8 mouse cellular contexts compared by ENCODE assay signal in genomic region chr4:134557626-134558249, GRCm38 (mm10). TPM values are rescaled to one million over a fixed set of nuclear protein-coding genes. Genes with fewer than 3 reads are reported as not detected.
A peak's percentile ranks its signal among the peaks of the same experiment; 100 is the strongest.
DNase-seq lines count a peak whose midpoint lies in the region; ATAC-seq and TF ChIP-seq lines count a peak whose summit lies in the region.
"Had no signal": no experiment of that assay in that cellular context is flagged by ENCODE, and none has a peak within 500 bp of the region (broad histone marks: within the 10 kb centered on the region; RNA-seq: fewer than 3 reads in every experiment).

No protein-coding gene starts in this region.

- H3K4me3 ChIP-seq in lung, postnatal 0 days (ENCODE audit: low read depth, low read length) = no peak overlapping the region
- no peak overlapping the region for H3K4me3 ChIP-seq in hindbrain, embryonic 15.5 days
- H3K4me3 ChIP-seq in midbrain, postnatal 0 days (ENCODE audit: low read depth, low read length) = no peak overlapping the region
- H3K4me3 ChIP-seq: heart, embryonic 12.5 days had no signal

- TF ChIP-seq EP300 in lung, postnatal 0 days (IDR thresholded peaks at IDR 0.05) = no peak

- H3K4me1 ChIP-seq in lung, postnatal 0 days (ENCODE audit: insufficient read depth, low read depth, low read length) = no peaks in the 10 kb centered on the region
- H3K4me1 ChIP-seq in hindbrain, embryonic 15.5 days (replicated peaks) = peaks cover 16% of the 10 kb centered on the region
- peaks cover 4% of the 10 kb centered on the region; the same call in 1 of the 2 replicates for H3K4me1 ChIP-seq in midbrain, postnatal 0 days (ENCODE audit: insufficient read depth, low read length)

- DNase-seq in lung, postnatal 0 days (ENCODE audit: low spot score) = peak; percentile 33
- DNase-seq in lung, adult 18-20 months = no peak
- peak; percentile 63 for DNase-seq in midbrain, postnatal 0 days (ENCODE audit: low spot score)
- no peak for DNase-seq in right cerebral cortex, postnatal 36 days (ENCODE audit: low spot score in 2 of 2)

- peak; percentile 17; the same call in 1 of the 2 replicates for TF ChIP-seq CTCF in lung, postnatal 0 days (IDR thresholded peaks at IDR 0.05)
- peak; percentile 27; the same call in 1 of the 2 replicates for TF ChIP-seq CTCF in midbrain, postnatal 0 days (IDR thresholded peaks at IDR 0.05)

- H3K27me3 ChIP-seq in lung, postnatal 0 days (replicated peaks; ENCODE audit: insufficient read depth, low read length) = no peaks in the 10 kb centered on the region
- H3K27me3 ChIP-seq in hindbrain, embryonic 15.5 days = no peaks in the 10 kb centered on the region
- no peaks in the 10 kb centered on the region for H3K27me3 ChIP-seq in midbrain, postnatal 0 days (ENCODE audit: insufficient read depth, low read length)
- H3K27me3 ChIP-seq: heart, embryonic 12.5 days had no signal

- no peak overlapping the region for H3K4me2 ChIP-seq in lung, postnatal 0 days (replicated peaks; ENCODE audit: low read depth, low read length)
- 0 out of 2 replicates have a peak overlapping the region, but pooled peaks have one; percentile 4 for H3K4me2 ChIP-seq in hindbrain, embryonic 15.5 days
- H3K4me2 ChIP-seq in midbrain, postnatal 0 days (ENCODE audit: low read depth, low read length, poor library complexity, severe bottlenecking) = no peak overlapping the region
- H3K4me2 ChIP-seq: heart, embryonic 12.5 days had no signal

- no peak overlapping the region for H3K9ac ChIP-seq in lung, postnatal 0 days (replicated peaks; ENCODE audit: low read depth)
- no peak overlapping the region for H3K9ac ChIP-seq in hindbrain, embryonic 15.5 days
- H3K9ac ChIP-seq in midbrain, postnatal 0 days (replicated peaks; ENCODE audit: low read length, poor library complexity, severe bottlenecking) = no peak overlapping the region

- 19% methylated on average over 15 of the region's 16 CpGs for WGBS in lung, postnatal 0 days
- WGBS in hindbrain, embryonic 15.5 days = 5% methylated on average over 16 of the region's 16 CpGs
- WGBS in midbrain, postnatal 0 days = 2% methylated on average over 15 of the region's 16 CpGs

- no peaks in the 10 kb centered on the region; the same call in 1 of the 2 replicates for H3K36me3 ChIP-seq in lung, postnatal 0 days (ENCODE audit: insufficient read depth, low read length)
- no peaks in the 10 kb centered on the region for H3K36me3 ChIP-seq in hindbrain, embryonic 15.5 days
- no peaks in the 10 kb centered on the region; the same call in 1 of the 2 replicates for H3K36me3 ChIP-seq in midbrain, postnatal 0 days (ENCODE audit: insufficient read depth, low read length)

- no peak overlapping the region for H3K27ac ChIP-seq in lung, postnatal 0 days (ENCODE audit: low read length)
- H3K27ac ChIP-seq in hindbrain, embryonic 15.5 days (replicated peaks) = peak overlapping the region; percentile 53
- peak overlapping the region; percentile 47 for H3K27ac ChIP-seq in midbrain, postnatal 0 days (ENCODE audit: low read depth, low read length)

- ATAC-seq in lung, postnatal 0 days = peak; percentile 41; the same call in 1 of the 2 replicates
- ATAC-seq in common myeloid progenitor, adult 5-6 weeks (replicated peaks; ENCODE audit: low read depth, poor library complexity, severe bottlenecking) = peak; percentile 74
- no peak for ATAC-seq in hindbrain, embryonic 15.5 days (ENCODE audit: low FRiP score, low read depth)
- no peak for ATAC-seq in midbrain, postnatal 0 days (ENCODE audit: low FRiP score)
- no peak for ATAC-seq in CD4-positive, CD25-positive, alpha-beta regulatory T cell, adult 4 months

- no peaks in the 10 kb centered on the region for H3K9me3 ChIP-seq in lung, postnatal 0 days (ENCODE audit: low read length)
- no peaks in the 10 kb centered on the region for H3K9me3 ChIP-seq in hindbrain, embryonic 15.5 days
- H3K9me3 ChIP-seq in midbrain, postnatal 0 days (ENCODE audit: low read length) = no peaks in the 10 kb centered on the region
- H3K9me3 ChIP-seq: heart, embryonic 12.5 days had no signal

RNA-seq across cellular contexts. Expression of gene Selenon, which starts 5.8 kb away (rescaled TPM):
- 13.6 and 17.7 TPM in 2 replicates for polyA plus RNA-seq in lung, postnatal 0 days (2015; fragmentation: Nextera tagmentation; extraction: Ambion mirVana)
- total RNA-seq in common myeloid progenitor, adult 5-6 weeks (2017) = 6.5 and 9.7 TPM in 2 replicates
- 31.2 and 32.0 TPM in 2 replicates for polyA plus RNA-seq in hindbrain, embryonic 15.5 days (2015; fragmentation: Nextera tagmentation; extraction: Ambion mirVana)
- total RNA-seq in midbrain, postnatal 0 days (2014; rRNA removed) = 22.8 and 26.1 TPM in 2 replicates
- 9.1 and 9.4 TPM in 2 replicates for polyA plus RNA-seq in midbrain, postnatal 0 days (2015; fragmentation: Nextera tagmentation; extraction: Ambion mirVana)
- 1 to 10 TPM in 1 of 2 experiments, under 1 TPM in 1; 0.19 to 1.9 TPM for polyA plus RNA-seq in CD4-positive, CD25-positive, alpha-beta regulatory T cell, adult 4 months (2017; shearing (Covaris generic))

RNA-seq across cellular contexts. Expression of gene Mtfr1l, which starts 22.6 kb away (rescaled TPM):
- polyA plus RNA-seq in lung, postnatal 0 days (2015; fragmentation: Nextera tagmentation; extraction: Ambion mirVana) = 169 and 188 TPM in 2 replicates
- total RNA-seq in common myeloid progenitor, adult 5-6 weeks (2017) = 46.2 and 52.7 TPM in 2 replicates
- polyA plus RNA-seq in hindbrain, embryonic 15.5 days (2015; fragmentation: Nextera tagmentation; extraction: Ambion mirVana) = 168 and 179 TPM in 2 replicates
- 135 and 167 TPM in 2 replicates for total RNA-seq in midbrain, postnatal 0 days (2014; rRNA removed)
- 191 and 196 TPM in 2 replicates for polyA plus RNA-seq in midbrain, postnatal 0 days (2015; fragmentation: Nextera tagmentation; extraction: Ambion mirVana)
- polyA plus RNA-seq in CD4-positive, CD25-positive, alpha-beta regulatory T cell, adult 4 months (2017; shearing (Covaris generic)) = 100 to 1,000 TPM in 1 of 2 experiments, 10 to 100 TPM in 1; 83.6 to 119 TPM

RNA-seq across cellular contexts. Expression of gene Aunip, which starts 46.9 kb away (rescaled TPM):
- polyA plus RNA-seq in lung, postnatal 0 days (2015; fragmentation: Nextera tagmentation; extraction: Ambion mirVana) = 0.84 and 1.6 TPM in 2 replicates
- 32.6 and 37.0 TPM in 2 replicates for total RNA-seq in common myeloid progenitor, adult 5-6 weeks (2017)
- 2.0 and 2.9 TPM in 2 replicates for polyA plus RNA-seq in hindbrain, embryonic 15.5 days (2015; fragmentation: Nextera tagmentation; extraction: Ambion mirVana)
- total RNA-seq in midbrain, postnatal 0 days (2014; rRNA removed) = 1.5 and 2.0 TPM in 2 replicates
- polyA plus RNA-seq in midbrain, postnatal 0 days (2015; fragmentation: Nextera tagmentation; extraction: Ambion mirVana) = 0.91 and 1.3 TPM in 2 replicates
- 1 to 10 TPM in 1 of 2 experiments, under 1 TPM in 1; 0.26 to 1.2 TPM for polyA plus RNA-seq in CD4-positive, CD25-positive, alpha-beta regulatory T cell, adult 4 months (2017; shearing (Covaris generic))

Comparison
In these comparisons a context has a peak if more than half of its experiments do, and no peak if none do; other contexts are left out.
1. DNase-seq: peak in lung, postnatal 0 days (single experiment) and midbrain, postnatal 0 days (single experiment); none in lung, adult 18-20 months (0 of 2) and right cerebral cortex, postnatal 36 days (0 of 2).
2. ATAC-seq: peak in lung, postnatal 0 days (single experiment) and common myeloid progenitor, adult 5-6 weeks (single experiment); none in hindbrain, embryonic 15.5 days (single experiment), midbrain, postnatal 0 days (single experiment) and CD4-positive, CD25-positive, alpha-beta regulatory T cell, adult 4 months (single experiment).